Mouse (Mus musculus): ENCODE measurements at regions not wholly inside any gene's neighbourhood (a gene's known extent, or its start where the extent isn't known, plus 50 kb on each side); places are given as distances from the start of the nearest gene placed in this dataset.

GRCm38 (mm10) chr2:51417908-51418690 lies 209.2 kb upstream of the Tas2r134 start:
- no peak for TF ChIP-seq CTCF (IDR thresholded peaks at IDR 0.05; ENCODE audit: control insufficient read depth, insufficient read depth, insufficient replicate concordance, low read depth, low read length)
- no peak for TF ChIP-seq POLR2A (IDR thresholded peaks at IDR 0.05; ENCODE audit: control insufficient read depth, low read depth, low read length)
